Mouse (Mus musculus) E14TG2a.4 (cell line): ENCODE measurements around the gene Gstm7.

Experiments used
- CTCF ChIP-seq: conservative IDR thresholded peaks from 2 replicates; pipeline ENCODE4 v1.5.1; 2014; ENCODE audit warnings: low read length
- NANOG ChIP-seq: IDR thresholded peaks from 2 replicates; pipeline ENCODE4 v1.6.1; 2014; ENCODE audit warnings: borderline replicate concordance, low read length, mixed read lengths
- POU5F1 ChIP-seq: IDR thresholded peaks from 2 replicates; pipeline ENCODE4 v1.6.1; 2014; ENCODE audit warnings: low read length, borderline replicate concordance

DNA sequence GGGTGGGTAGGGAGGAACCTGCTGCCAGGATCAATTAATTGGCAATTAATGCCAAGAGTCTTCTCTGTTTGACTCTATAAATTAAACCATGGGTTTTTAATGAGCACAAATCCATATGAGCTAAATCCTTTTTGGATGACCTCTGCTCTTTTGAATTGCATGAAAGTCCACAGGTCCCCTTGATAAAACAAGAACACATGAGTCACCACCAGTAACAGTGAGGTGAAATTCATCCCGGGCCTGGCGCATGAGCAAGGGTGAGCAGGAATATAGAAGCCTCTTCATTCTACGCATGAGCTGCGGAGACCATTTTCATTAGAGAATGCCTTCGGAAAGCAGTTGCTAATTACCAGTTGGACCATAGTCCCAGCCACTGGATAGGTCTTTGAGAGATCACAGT lies 11.3 kb downstream of the Gstm7 start:
- TF ChIP-seq CTCF (no peak), NANOG (no peak), POU5F1 (no peak)
